Mouse (Mus musculus): ENCODE measurements around the gene Cdk18. TPM values are rescaled to one million over a fixed set of nuclear protein-coding genes. Genes with fewer than 3 reads are reported as not detected.
A peak's percentile ranks its signal among the peaks of the same experiment; 100 is the strongest.

Gene Cdk18
- polyA plus RNA-seq, 1 experiment from 2014 or later = 1.1 TPM

DNA sequence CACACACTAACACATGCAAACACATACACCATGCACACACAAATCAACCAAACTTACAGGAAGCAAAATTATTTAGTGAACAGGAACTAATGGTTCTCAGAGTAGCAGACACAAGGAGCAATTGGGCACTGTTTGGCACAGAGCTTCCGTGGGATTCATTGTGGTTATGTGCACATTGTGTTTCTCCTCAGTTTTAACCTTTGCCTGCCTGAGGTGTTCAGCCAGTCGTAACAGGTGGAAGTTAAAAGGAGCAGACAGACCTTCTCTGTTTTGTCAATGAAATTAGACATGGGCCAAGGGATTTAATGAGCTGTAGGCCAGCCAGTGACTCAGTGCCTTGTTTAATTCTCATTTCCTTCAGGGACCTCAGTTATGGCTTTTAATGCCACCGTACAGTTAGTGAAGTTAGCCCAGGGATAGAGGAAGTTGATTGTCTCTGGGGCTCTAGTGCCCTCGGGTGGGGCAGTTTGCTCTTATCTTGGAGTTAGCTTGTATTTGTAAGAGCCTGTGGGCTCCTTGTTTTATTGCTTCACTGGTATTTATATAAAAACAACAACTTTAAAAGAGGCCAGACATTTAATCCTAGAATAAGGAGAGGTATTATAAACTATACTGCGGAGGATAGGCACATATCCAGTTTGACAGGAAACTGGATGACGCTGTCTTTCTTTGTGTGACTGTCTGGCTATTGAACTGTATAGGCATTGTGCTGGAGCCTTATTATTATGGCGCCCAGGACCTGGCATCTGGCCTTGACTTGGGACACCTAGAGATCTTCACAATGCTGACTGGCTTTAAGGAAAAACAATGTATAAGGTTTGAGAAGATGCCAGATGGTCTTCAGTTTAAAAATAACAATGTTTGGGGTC, 54.1 kb downstream of the Cdk18 start:
- ATAC-seq (ENCODE audit: low read depth) = no peak
- no peak overlapping the region for H3K27ac ChIP-seq

GRCm38 (mm10) chr1:132078413-132078812, 61.1 kb downstream of the Cdk18 start:
- WGBS (ENCODE audit: insufficient replicate concordance) = 58% methylated on average over 2 of the region's 2 CpGs

More for the DNA sequence above, 54.1 kb downstream of the Cdk18 start:
- H3K4me3 ChIP-seq (replicated peaks) = no peak overlapping the region
- WGBS (ENCODE audit: insufficient replicate concordance) = 34% methylated on average over 7 of the region's 7 CpGs
- H3K4me1 ChIP-seq (replicated peaks) = 0 out of 2 replicates have a peak, but pooled peaks cover 7% of the 10 kb centered on the region
- DNase-seq = no peak
- H3K9me3 ChIP-seq (replicated peaks) = no peaks in the 10 kb centered on the region
- no peak overlapping the region for H3K4me2 ChIP-seq
- H3K9ac ChIP-seq = no peak overlapping the region
- no peaks in the 10 kb centered on the region for H3K27me3 ChIP-seq
- no peaks in the 10 kb centered on the region for H3K36me3 ChIP-seq

DNA sequence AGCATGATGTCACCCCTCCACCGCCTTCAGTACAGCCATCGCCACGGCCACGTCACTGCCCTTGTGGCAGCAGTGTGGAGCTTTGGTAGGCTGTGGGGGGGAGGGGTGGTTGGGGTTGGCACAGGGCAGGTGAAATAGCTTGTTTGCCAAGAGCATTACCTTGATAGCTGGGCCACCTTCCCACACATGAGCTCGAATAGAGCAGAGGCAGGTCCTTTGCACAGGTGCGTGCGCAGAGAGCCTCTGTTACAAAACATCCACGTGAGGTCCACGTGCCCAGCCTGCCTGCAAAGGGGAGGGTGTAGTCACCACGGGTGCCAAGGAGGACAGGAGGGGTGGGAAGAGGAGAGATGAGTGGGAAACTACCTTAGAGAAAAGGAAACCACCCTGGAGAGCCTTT, 63.9 kb downstream of the Cdk18 start:
- DNase-seq (no peak), ATAC-seq (ENCODE audit: low read depth) (no peak)
- Histone ChIP-seq H3K36me3 (no peaks in the 10 kb centered on the region), H3K4me3 (replicated peaks) (no peak overlapping the region), H3K27ac (no peak overlapping the region), H3K9me3 (replicated peaks) (no peaks in the 10 kb centered on the region), H3K27me3 (peaks cover 5% of the 10 kb centered on the region), H3K4me1 (replicated peaks) (no peaks in the 10 kb centered on the region), H3K9ac (no peak overlapping the region), H3K4me2 (no peak overlapping the region)
- WGBS (ENCODE audit: insufficient replicate concordance) = 71% methylated on average over 10 of the region's 10 CpGs

More at GRCm38 (mm10) chr1:132078413-132078812, 61.1 kb downstream of the Cdk18 start:
- Histone ChIP-seq H3K9ac (no peak overlapping the region), H3K4me2 (no peak overlapping the region), H3K27ac (no peak overlapping the region), H3K27me3 (0 out of 2 replicates have a peak, but pooled peaks cover 3% of the 10 kb centered on the region), H3K4me3 (replicated peaks) (no peak overlapping the region), H3K4me1 (replicated peaks) (no peaks in the 10 kb centered on the region), H3K9me3 (replicated peaks) (no peaks in the 10 kb centered on the region), H3K36me3 (no peaks in the 10 kb centered on the region)
- ATAC-seq (ENCODE audit: low read depth) (no peak), DNase-seq (no peak)

DNA sequence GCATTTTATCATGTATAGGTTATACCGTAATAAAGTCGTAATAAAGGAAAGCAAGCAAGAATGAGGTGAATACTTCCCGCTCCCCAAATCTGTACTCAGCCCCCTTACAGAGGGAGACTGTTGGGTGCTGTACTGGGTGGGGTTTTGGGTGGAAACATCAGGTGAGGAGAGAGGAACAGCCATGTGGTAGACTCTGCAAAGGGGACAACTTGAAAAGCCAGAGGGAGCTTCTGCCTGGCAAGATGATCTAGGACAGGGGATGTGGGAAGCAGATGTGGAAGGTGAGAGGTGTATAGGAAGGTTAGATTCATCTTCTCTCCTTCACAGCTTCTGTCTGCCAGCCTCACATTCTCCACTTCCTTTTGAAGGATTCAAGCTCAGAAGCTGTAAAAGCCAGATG, 68.8 kb downstream of the Cdk18 start:
- H3K27me3 ChIP-seq = peaks cover 51% of the 10 kb centered on the region
- no peak overlapping the region for H3K9ac ChIP-seq
- no peak overlapping the region for H3K4me2 ChIP-seq
- H3K4me3 ChIP-seq (replicated peaks) = no peak overlapping the region
- no peaks in the 10 kb centered on the region for H3K9me3 ChIP-seq (replicated peaks)
- ATAC-seq (ENCODE audit: low read depth) (no peak), DNase-seq (no peak)
- WGBS (ENCODE audit: insufficient replicate concordance) = 74% methylated on average over 3 of the region's 3 CpGs
- H3K4me1 ChIP-seq (replicated peaks) = peaks cover 11% of the 10 kb centered on the region
- H3K27ac ChIP-seq = no peak overlapping the region
- H3K36me3 ChIP-seq = no peaks in the 10 kb centered on the region

DNA sequence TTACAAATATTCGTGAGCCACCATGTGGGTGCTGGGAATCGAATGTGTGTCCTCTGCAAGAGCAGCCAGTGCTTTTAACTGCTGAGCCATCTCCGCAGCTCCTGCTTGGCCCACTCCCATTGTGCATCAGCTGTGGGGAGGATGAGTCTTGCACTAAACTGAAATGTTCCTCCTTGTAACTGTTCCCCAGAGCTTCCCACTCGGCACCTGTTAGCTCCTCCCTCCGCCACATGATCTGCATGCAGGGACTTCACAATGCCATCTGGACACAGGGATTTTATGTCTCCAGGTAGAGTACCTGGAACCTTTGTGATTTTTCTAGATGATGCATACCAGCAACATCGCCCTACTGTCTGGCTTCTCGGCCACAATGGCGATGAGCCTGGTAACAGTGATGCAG, 70.0 kb downstream of the Cdk18 start:
- Histone ChIP-seq H3K27me3 (peaks cover 63% of the 10 kb centered on the region), H3K9me3 (replicated peaks) (no peaks in the 10 kb centered on the region), H3K9ac (no peak overlapping the region), H3K36me3 (no peaks in the 10 kb centered on the region), H3K4me3 (replicated peaks) (no peak overlapping the region), H3K4me1 (replicated peaks) (peaks cover 11% of the 10 kb centered on the region), H3K4me2 (no peak overlapping the region), H3K27ac (no peak overlapping the region)
- 64% methylated on average over 8 of the region's 8 CpGs for WGBS (ENCODE audit: insufficient replicate concordance)
- ATAC-seq (ENCODE audit: low read depth) = no peak
- DNase-seq = no peak

DNA sequence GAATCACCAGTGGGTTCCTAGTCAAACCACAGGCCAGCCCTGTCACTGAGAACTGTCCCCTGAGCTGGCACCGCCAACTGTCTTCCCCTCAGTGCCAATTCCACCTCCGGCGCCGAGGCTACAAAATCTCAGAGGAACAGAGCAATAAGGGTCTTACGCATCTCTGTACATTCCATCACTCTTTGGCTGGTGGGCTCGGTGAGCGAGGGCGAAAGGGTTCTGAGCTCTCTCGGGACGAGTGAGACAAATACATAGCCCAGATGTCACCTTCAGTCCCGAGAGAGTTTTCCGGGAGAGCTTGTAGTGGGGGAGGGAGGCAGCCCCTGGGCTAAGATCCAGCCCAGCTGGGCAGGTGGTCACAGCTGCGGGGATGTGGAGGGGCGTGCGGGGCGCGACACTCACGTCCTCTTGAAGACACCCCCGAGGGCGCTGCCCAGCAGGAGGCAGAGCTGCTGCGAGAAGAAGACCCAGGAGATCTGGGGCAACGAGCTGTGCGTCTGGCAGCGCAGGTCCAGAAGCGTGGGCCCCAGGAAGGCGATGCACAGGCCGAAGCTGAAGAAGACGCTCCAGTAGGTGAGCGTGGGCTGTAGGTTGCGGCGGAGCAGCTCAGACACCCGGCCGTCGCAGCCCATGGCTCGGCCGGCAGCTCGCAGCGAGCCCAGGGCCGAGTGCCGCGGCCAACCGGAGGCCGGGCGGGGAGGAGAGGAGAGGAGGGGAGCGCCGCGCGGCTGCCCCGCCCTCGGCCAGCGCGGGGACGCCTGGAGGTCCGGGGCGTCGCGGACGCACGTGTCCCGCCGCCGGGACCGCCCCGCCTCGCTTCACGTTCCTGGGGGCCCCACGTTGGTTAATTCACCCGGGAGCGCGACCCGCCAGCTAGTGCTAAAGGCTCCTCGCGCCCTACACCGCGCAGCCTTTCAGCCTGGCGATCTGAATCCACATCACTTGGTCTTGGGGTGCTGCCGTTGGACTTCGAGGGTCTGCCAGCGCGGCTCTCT, 71.9 kb downstream of the Cdk18 start, which contains the start of gene Mfsd4a:
TSS of gene Mfsd4a (minus strand) at position 802 of the 995 bp plus-strand sequence.
- Histone ChIP-seq H3K4me2 (peak within 1 kb of the TSS; percentile 66), H3K36me3 (no peaks in the 10 kb centered on the region), H3K4me3 (replicated peaks) (peak within 1 kb of the TSS; percentile 44), H3K9ac (0 out of 2 replicates have a peak within 1 kb of the TSS, but pooled peaks have one; percentile 22), H3K27ac (no peak within 1 kb of the TSS), H3K4me1 (replicated peaks) (peaks cover 11% of the 10 kb centered on the region), H3K9me3 (replicated peaks) (no peaks in the 10 kb centered on the region), H3K27me3 (peaks cover 75% of the 10 kb centered on the region)
- DNase-seq (no peak), ATAC-seq (ENCODE audit: low read depth) (peak; percentile 36; the same call in 1 of the 2 replicates)
- 4% methylated on average over 70 of the region's 80 CpGs for WGBS (ENCODE audit: insufficient replicate concordance)

DNA sequence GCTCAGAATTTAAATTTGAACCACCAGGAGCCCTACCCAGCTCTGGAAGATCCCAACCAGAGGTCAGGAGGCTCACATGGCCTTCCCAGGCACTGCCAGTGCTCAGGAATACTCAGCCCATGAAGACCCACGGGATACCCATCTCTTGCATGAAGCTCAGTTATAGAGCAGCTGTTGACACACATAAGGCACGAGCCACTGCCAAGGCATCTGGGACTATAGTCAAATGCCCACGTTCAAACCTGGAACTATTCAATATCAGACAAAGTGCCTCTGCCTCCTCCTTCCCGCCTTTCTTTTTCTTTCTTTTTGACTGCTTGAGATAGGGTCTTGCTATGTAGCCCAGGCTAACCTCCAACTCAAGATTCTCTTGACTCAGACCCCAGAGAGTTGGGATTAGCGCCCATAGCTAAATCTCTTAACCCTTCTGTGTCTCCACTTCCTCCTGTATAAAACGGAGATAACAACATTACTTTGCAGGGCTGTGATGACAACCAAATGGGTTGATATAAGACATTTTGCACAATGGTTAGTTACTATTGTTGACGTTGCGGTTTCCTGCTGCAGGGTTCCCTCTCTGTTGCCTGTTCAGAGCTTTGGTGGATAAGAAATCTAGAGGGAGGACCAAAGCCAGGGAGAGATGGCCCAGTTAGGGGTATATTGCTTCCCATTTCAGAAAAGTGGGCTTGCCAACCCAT, 73.9 kb downstream of the Cdk18 start:
- H3K36me3 ChIP-seq = no peaks in the 10 kb centered on the region
- 39% methylated on average over 8 of the region's 8 CpGs for WGBS (ENCODE audit: insufficient replicate concordance)
- peaks cover 73% of the 10 kb centered on the region for H3K27me3 ChIP-seq
- no peak overlapping the region for H3K4me2 ChIP-seq
- DNase-seq (no peak), ATAC-seq (ENCODE audit: low read depth) (no peak)
- no peak overlapping the region for H3K4me3 ChIP-seq (replicated peaks)
- H3K4me1 ChIP-seq (replicated peaks) = peaks cover 11% of the 10 kb centered on the region
- no peak overlapping the region for H3K27ac ChIP-seq
- no peaks in the 10 kb centered on the region for H3K9me3 ChIP-seq (replicated peaks)
- H3K9ac ChIP-seq = no peak overlapping the region

GRCm38 (mm10) chr1:132065001-132065400, 74.5 kb downstream of the Cdk18 start:
- Histone ChIP-seq H3K36me3 (no peaks in the 10 kb centered on the region), H3K27me3 (peaks cover 67% of the 10 kb centered on the region), H3K4me2 (no peak overlapping the region), H3K9ac (no peak overlapping the region), H3K4me1 (replicated peaks) (peaks cover 11% of the 10 kb centered on the region), H3K4me3 (replicated peaks) (no peak overlapping the region), H3K9me3 (replicated peaks) (no peaks in the 10 kb centered on the region), H3K27ac (no peak overlapping the region)
- WGBS (ENCODE audit: insufficient replicate concordance) = 43% methylated on average over 1 of the region's 1 CpGs
- no peak for ATAC-seq (ENCODE audit: low read depth)
- DNase-seq = no peak

DNA sequence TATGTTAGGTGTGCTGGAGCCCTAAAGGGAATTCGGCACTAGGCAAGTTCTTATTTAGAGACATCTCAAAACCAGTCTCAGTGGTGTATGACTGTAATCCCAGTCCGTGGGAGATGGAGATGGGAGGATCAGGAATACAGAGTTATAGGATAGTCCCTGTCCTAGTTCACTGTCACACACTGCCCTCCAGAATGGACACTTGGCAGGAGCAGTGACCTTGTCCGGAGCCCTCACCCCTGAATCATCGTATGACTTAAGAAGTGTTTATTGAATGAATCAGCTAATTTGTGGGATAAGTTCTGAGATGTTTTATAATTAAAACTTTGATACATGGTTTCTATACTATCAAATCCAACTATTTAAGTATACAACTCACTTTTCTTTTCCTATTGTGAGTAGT, 76.4 kb downstream of the Cdk18 start:
- Histone ChIP-seq H3K4me1 (replicated peaks) (peaks cover 10% of the 10 kb centered on the region), H3K27me3 (peaks cover 48% of the 10 kb centered on the region), H3K36me3 (no peaks in the 10 kb centered on the region), H3K27ac (no peak overlapping the region), H3K9me3 (replicated peaks) (no peaks in the 10 kb centered on the region), H3K4me3 (replicated peaks) (no peak overlapping the region), H3K4me2 (no peak overlapping the region), H3K9ac (no peak overlapping the region)
- WGBS (ENCODE audit: insufficient replicate concordance) = 64% methylated on average over 4 of the region's 4 CpGs
- ATAC-seq (ENCODE audit: low read depth) (no peak), DNase-seq (no peak)

Measured in liver, embryonic 13.5 days (tissue).